Mouse (Mus musculus) lung, postnatal 0 days (tissue): ENCODE results near the gene Canx. TPM values are rescaled to one million over a fixed set of nuclear protein-coding genes. Genes with fewer than 3 reads are reported as not detected.

Experiments
- ATAC-seq: fragments of 200-750 bp; cut with Nextera tagmentation; 2 replicates; pipeline ENCODE4 v1.8.0; 2017; ENCODE audit warnings: moderate library complexity
- DNase-seq: peaks from one replicate; pipeline ENCODE4 v3.0.0-alpha.2; 2016; ENCODE audit warnings: low spot score
- H3K27ac ChIP-seq: fragments of 300-500 bp; sonication (generic); 2 replicates; pipeline ENCODE4 v1.5.1; 2014; ENCODE audit warnings: antibody characterized with exemption, mild to moderate bottlenecking, low read length, mixed read lengths
- H3K27me3 ChIP-seq: fragments of 300-500 bp; sonication (generic); replicated peaks from 2 replicates; pipeline ENCODE4 v1.6.1; 2014; ENCODE audit warnings: low read length, mixed read lengths; ENCODE audit not compliant: insufficient read depth
- H3K36me3 ChIP-seq: fragments of 300-500 bp; sonication (generic); 2 replicates; pipeline ENCODE4 v1.6.1; 2014; ENCODE audit warnings: low read length, mixed read lengths; ENCODE audit not compliant: insufficient read depth
- H3K4me1 ChIP-seq: fragments of 300-500 bp; sonication (generic); 2 replicates; pipeline ENCODE4 v1.6.1; 2014; ENCODE audit warnings: antibody characterized with exemption, low read depth, low read length, mixed read lengths; ENCODE audit not compliant: insufficient read depth
- H3K4me2 ChIP-seq: fragments of 300-500 bp; sonication (generic); replicated peaks from 2 replicates; pipeline ENCODE4 v1.6.1; 2014; ENCODE audit warnings: low read depth, mild to moderate bottlenecking, low read length, moderate library complexity, mixed read lengths
- H3K4me3 ChIP-seq: fragments of 300-500 bp; sonication (generic); 2 replicates; pipeline ENCODE4 v1.5.1; 2014; ENCODE audit warnings: low read depth, low read length
- H3K9ac ChIP-seq: fragments of 300-500 bp; sonication (generic); replicated peaks from 2 replicates; pipeline ENCODE4 v1.6.1; 2014; ENCODE audit warnings: low read depth, mild to moderate bottlenecking
- H3K9me3 ChIP-seq: fragments of 300-500 bp; sonication (generic); 2 replicates; pipeline ENCODE4 v1.6.1; 2016; ENCODE audit warnings: low read length, mixed read lengths
- CTCF ChIP-seq: IDR thresholded peaks from 2 replicates; pipeline ENCODE4 v1.5.1; 2016; ENCODE audit warnings: antibody characterized with exemption, mild to moderate bottlenecking
- EP300 ChIP-seq: IDR thresholded peaks from 2 replicates; pipeline ENCODE4 v1.6.1; 2016; ENCODE audit warnings: antibody characterized with exemption, mild to moderate bottlenecking, control low read depth
- WGBS: fragments of 180-500 bp; shearing (Covaris S2); extraction: QIAGEN DNeasy Blood & Tissue Kit; methylation state at CpG from one replicate; pipeline ENCODE4 v1.1.7; 2014; 5-methylcytosine and 5-hydroxymethylcytosine counted together
- polyA plus RNA-seq: library from polyadenylated mRNA; unstranded; fragments of >200 nt; fragmentation: Nextera tagmentation; extraction: Ambion mirVana; gene quantifications from 2 replicates; pipeline ENCODE4 v1.2.1, GENCODE M21; 2015

The Canx gene
- polyA plus RNA-seq, 1 experiment from 2014 or later = 168 TPM

GRCm38 (mm10) chr11:50275568-50276151 lies 49.8 kb downstream of the Canx start:
- 60% methylated on average over 5 of the region's 5 CpGs for WGBS
- Histone ChIP-seq H3K36me3 (no peaks in the 10 kb centered on the region), H3K27ac (no peak overlapping the region), H3K9ac (no peak overlapping the region), H3K27me3 (no peaks in the 10 kb centered on the region), H3K4me2 (no peak overlapping the region), H3K4me1 (peaks cover 4% of the 10 kb centered on the region; the same call in 1 of the 2 replicates), H3K9me3 (no peaks in the 10 kb centered on the region), H3K4me3 (no peak overlapping the region)
- peak; percentile 63 for ATAC-seq
- DNase-seq = peak; percentile 50
- TF ChIP-seq EP300 (no peak), CTCF (no peak)

GRCm38 (mm10) chr11:50275077-50275476 lies 50.4 kb downstream of the Canx start:
- H3K27ac ChIP-seq = peak overlapping the region; percentile 22; the same call in 1 of the 2 replicates
- H3K4me1 ChIP-seq = peaks cover 4% of the 10 kb centered on the region; the same call in 1 of the 2 replicates
- TF ChIP-seq CTCF (no peak), EP300 (no peak)
- no peak overlapping the region for H3K4me2 ChIP-seq
- no peaks in the 10 kb centered on the region for H3K36me3 ChIP-seq
- DNase-seq (no peak), ATAC-seq (0 out of 2 replicates have a peak, but pooled peaks have one; percentile 1)
- H3K9ac ChIP-seq = no peak overlapping the region
- no peaks in the 10 kb centered on the region for H3K27me3 ChIP-seq
- 78% methylated on average over 2 of the region's 2 CpGs for WGBS
- no peak overlapping the region for H3K4me3 ChIP-seq
- H3K9me3 ChIP-seq = no peaks in the 10 kb centered on the region

GRCm38 (mm10) chr11:50272819-50273218 lies 52.7 kb downstream of the Canx start:
- peaks cover 4% of the 10 kb centered on the region; the same call in 1 of the 2 replicates for H3K4me1 ChIP-seq
- no peak overlapping the region for H3K4me3 ChIP-seq
- 90% methylated on average over 2 of the region's 2 CpGs for WGBS
- ATAC-seq (no peak), DNase-seq (no peak)
- no peaks in the 10 kb centered on the region for H3K36me3 ChIP-seq
- no peak overlapping the region for H3K27ac ChIP-seq
- no peaks in the 10 kb centered on the region for H3K9me3 ChIP-seq
- H3K27me3 ChIP-seq = no peaks in the 10 kb centered on the region
- H3K9ac ChIP-seq = no peak overlapping the region
- TF ChIP-seq CTCF (no peak), EP300 (no peak)
- H3K4me2 ChIP-seq = no peak overlapping the region

GRCm38 (mm10) chr11:50269885-50270284 lies 55.6 kb downstream of the Canx start:
- H3K9ac ChIP-seq = no peak overlapping the region
- H3K9me3 ChIP-seq = no peaks in the 10 kb centered on the region
- no peak overlapping the region for H3K4me3 ChIP-seq
- TF ChIP-seq EP300 = no peak
- TF ChIP-seq CTCF = no peak
- H3K27ac ChIP-seq = no peak overlapping the region
- H3K36me3 ChIP-seq = peaks cover 18% of the 10 kb centered on the region
- H3K4me1 ChIP-seq = no peaks in the 10 kb centered on the region
- DNase-seq (no peak), ATAC-seq (no peak)
- no peak overlapping the region for H3K4me2 ChIP-seq
- WGBS = 89% methylated on average over 1 of the region's 1 CpGs
- H3K27me3 ChIP-seq = no peaks in the 10 kb centered on the region

- ATAC-seq (no peak; the same call in 1 of the 2 replicates), DNase-seq (peak; percentile 62)
- TF ChIP-seq CTCF (peak; percentile 71), EP300 (no peak)
- H3K9me3 ChIP-seq = no peaks in the 10 kb centered on the region
- H3K4me2 ChIP-seq = no peak overlapping the region
- no peak overlapping the region for H3K27ac ChIP-seq
- no peaks in the 10 kb centered on the region for H3K4me1 ChIP-seq
- H3K9ac ChIP-seq = no peak overlapping the region
- 81% methylated on average over 2 of the region's 2 CpGs for WGBS
- no peak overlapping the region for H3K4me3 ChIP-seq
- H3K36me3 ChIP-seq = peaks cover 18% of the 10 kb centered on the region
- H3K27me3 ChIP-seq = no peaks in the 10 kb centered on the region
These were observed 56.3 kb downstream of the Canx start for GRCm38 (mm10) chr11:50269163-50269562.

GRCm38 (mm10) chr11:50266997-50267396 lies 58.5 kb downstream of the Canx start:
- ATAC-seq (no peak), DNase-seq (no peak)
- Histone ChIP-seq H3K4me3 (no peak overlapping the region), H3K36me3 (peaks cover 29% of the 10 kb centered on the region), H3K27ac (no peak overlapping the region), H3K27me3 (no peaks in the 10 kb centered on the region), H3K4me2 (no peak overlapping the region), H3K9ac (no peak overlapping the region), H3K4me1 (no peaks in the 10 kb centered on the region), H3K9me3 (no peaks in the 10 kb centered on the region)
- TF ChIP-seq EP300 = no peak
- no peak for TF ChIP-seq CTCF
- WGBS = 85% methylated on average over 3 of the region's 3 CpGs
